Mouse (Mus musculus) C2C12 (cell line): Measurements from ENCODE around the gene AU021092.

Experiments
- CEBPB ChIP-seq: IDR thresholded peaks from one replicate; pipeline ENCODE4 v1.6.1; 2011; ENCODE audit warnings: low read depth, mild to moderate bottlenecking, control low read depth, moderate library complexity
- CTCF ChIP-seq: IDR thresholded peaks from one replicate; pipeline ENCODE4 v1.5.1; 2011; ENCODE audit not compliant: control insufficient read depth, insufficient read depth, insufficient read length
- FOSL1 ChIP-seq: IDR thresholded peaks from one replicate; pipeline ENCODE4 v1.8.0; 2011; ENCODE audit warnings: mild to moderate bottlenecking, low read length; ENCODE audit not compliant: poor library complexity, insufficient read depth, severe bottlenecking
- MAX ChIP-seq: IDR thresholded peaks from one replicate; pipeline ENCODE4 v1.6.1; 2011; ENCODE audit warnings: mild to moderate bottlenecking, control low read depth
- MYOG ChIP-seq: IDR thresholded peaks from one replicate; pipeline ENCODE4 v1.6.1; 2011; ENCODE audit not compliant: control insufficient read depth, insufficient read length; ENCODE audit errors: extremely low read depth
- USF1 ChIP-seq: IDR thresholded peaks from one replicate; pipeline ENCODE4 v1.6.1; 2011; ENCODE audit warnings: low read depth, mild to moderate bottlenecking, control low read depth, moderate library complexity

- TF ChIP-seq CTCF (peak; percentile 90), MAX (no peak), FOSL1 (no peak), USF1 (no peak), CEBPB (no peak), MYOG (no peak)
Measured at GRCm38 (mm10) chr16:5254346-5255025, 32.4 kb upstream of the AU021092 start.
